Mouse (Mus musculus): ENCODE measurements at regions not wholly inside any gene's neighbourhood (a gene's known extent, or its start where the extent isn't known, plus 50 kb on each side); places are given as distances from the start of the nearest gene placed in this dataset.

DNA sequence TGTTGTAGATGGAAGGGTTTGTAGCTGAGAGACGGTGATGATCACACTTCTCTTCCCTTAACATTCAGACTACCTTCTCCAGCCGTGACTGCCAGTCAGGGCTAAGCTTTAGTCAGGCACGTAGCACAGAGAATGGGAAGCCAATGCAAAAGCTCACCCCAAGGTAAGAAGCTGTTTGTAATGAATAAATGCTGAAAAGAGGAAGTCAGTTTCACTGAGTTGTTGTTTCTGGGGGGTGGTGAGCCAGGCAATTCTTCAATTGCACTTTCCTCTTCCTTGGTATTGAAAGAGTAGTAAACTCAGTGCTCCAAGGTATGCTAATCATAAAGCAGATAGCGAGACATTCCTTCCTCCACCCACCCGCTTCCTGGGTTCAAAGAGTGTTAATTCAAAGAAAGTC, 269.2 kb upstream of the Dab2 start:
- DNase-seq (ENCODE audit: low spot score) = no peak

DNA sequence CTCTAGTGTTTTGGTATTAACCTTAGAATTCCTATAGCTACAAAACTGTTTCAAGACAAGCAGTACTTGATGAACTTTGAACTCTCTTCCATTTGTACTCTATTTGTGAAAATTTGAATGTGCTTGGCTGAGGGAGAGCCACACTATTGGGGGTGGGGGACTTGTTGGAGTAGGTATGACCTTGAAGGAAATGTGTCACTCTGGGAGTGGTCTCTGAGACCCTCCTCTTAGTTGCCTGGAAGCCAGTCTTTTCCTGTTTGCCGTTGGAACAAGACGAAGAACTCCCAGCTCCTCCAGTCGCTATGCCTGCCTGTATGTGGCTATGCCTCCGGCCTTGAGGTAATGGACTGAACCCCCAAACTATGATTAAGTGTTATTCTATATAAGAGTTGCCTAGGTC, 265.4 kb upstream of the Dab2 start:
- DNase-seq (ENCODE audit: low spot score) = no peak

DNA sequence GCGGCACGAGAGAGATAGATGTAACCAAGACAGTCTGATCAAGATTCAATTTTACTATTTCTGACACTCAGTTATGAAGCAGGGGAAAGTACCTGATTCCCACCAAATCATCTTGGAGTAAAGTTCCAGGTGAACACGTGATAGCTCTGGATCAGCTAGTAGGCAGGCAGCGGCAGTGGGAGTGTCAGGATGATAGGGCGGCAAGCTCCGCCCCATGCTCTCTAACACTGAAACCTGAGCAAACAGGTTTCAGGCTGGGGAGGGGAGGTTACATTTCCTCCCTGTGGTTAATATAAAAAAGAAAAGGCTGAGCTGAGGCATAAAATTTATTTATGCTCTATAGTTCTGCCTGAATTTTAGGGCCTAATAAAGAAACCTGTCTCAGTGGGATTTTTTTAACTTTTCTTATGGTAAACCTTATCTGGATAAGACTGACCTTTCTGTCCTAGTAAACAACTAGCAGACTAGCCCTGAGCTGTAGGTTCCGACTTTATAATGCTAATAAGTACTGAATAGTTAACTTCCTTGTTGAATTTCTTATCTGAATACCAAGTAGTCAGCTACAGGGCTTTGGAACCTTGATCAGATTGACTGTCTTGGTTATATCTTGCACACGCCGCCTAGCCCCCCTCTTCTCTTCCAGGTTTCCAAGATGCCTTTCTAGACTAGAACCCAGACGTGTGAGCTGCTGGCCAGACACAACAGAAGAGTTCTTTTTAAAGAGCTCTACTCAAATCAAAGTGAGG, 254.9 kb upstream of the Dab2 start:
- peak; percentile 37 for DNase-seq (ENCODE audit: low spot score)

DNA sequence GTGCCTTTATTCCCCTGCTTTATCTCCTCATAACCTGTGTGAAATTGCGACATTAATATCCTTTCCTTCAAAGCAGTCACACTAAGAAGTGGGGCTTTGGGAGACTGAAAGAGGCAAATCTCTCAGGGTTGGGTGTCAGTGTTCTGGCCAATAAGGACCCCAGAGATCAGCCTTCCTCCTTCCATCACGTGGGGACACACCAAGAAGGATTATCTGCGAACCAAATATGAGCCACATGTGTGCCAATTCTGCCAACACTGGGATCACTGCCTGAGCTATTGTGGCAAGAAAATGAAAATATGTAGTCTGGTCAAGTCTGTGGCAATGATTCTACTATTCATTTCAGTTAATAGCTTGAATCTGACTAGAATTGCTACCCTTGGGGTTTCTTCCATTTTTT, 243.9 kb upstream of the Dab2 start:
- no peak for DNase-seq (ENCODE audit: low spot score)

DNA sequence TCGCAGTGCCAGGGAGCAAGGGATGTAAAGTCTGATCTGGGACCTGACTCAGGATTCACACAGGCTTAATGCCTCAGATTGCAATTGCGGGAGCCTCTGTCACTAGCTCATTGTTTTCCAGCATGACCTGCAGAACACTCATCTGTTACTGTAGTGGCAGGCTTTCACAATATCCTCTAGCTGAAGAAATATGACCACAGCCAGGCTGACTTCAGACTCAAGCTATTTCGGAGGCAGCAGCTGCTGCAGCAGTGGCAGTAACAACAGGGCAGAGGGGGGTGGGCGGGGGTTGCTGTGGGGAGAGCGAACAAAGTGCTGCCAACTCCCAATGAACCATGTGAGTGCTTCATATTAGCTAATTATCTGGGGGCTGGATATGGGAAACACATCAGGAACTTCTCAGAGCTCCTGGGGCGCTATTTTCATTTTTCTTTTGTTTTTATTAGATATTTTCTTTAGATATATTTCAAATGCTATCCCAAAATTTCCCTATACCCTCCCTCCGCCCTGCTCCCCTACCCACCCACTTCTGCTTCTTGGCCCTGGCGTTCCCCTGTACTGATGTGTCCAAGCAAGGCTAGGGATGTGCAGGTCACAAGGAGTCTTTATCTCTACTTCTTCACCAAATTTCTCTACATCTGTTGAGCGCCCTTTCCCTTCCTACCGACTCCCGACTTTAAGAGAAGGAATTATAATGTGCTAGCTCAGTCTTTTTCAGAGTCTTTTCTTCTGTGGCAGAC, 242.5 kb upstream of the Dab2 start:
- DNase-seq (ENCODE audit: low spot score) = no peak

DNA sequence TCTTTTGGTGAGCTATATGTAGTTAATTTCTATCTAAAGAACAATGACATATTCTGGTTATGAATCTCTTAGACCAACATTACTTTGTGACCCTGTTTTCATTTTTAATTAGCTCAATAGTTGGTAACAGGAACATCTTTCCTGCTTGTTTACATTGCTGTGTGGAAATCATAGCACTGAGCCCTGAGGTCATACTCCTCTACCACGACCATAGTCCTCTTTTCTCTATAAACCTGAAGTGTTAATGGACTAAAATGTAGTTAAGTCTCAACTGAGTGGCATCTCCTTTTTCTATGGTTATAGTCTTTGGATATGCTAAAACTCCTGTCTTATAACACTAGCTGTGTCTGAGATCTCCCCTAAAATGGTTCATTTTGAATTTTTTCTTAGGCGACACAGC, 240.2 kb upstream of the Dab2 start:
- DNase-seq (ENCODE audit: low spot score) = no peak

DNA sequence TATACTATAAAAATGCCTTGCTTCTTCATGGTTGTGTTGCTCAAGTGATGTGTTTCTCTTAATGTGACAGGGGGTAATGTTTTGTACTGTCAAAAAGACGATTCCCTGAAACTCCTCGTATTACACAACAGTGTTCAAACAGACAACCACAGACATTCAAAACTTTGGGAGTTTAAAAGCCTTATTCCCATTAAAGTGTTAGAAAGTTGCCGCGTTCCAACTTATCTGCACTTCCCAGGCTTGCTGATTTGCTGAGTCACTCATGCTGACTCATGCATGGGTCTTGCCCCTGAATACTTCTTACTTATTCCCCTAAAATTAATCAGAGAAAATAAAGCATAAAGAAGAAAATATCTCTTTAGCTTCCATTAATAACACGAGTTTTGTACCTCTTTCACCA, 239.8 kb upstream of the Dab2 start:
- DNase-seq (ENCODE audit: low spot score) = no peak

DNA sequence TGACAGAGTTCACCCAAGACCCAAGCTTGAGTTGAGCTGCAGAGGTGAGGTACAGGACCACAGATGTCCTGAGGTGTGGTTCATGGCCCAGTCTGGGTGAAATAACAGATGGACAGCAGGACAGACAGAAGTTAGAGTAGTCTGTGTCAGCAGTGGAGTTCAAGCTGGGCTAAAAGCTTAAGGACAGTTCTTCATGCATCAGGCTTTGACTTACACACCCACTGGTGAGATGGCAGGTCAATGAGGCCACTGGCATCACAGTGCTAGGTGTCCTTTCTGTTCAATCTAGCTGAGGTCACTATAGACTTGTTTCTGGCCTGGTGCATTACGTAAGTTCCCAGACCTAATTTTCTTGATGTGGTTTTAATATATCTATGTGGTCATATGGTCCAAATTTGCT, 238.9 kb upstream of the Dab2 start:
- DNase-seq (ENCODE audit: low spot score) = no peak

DNA sequence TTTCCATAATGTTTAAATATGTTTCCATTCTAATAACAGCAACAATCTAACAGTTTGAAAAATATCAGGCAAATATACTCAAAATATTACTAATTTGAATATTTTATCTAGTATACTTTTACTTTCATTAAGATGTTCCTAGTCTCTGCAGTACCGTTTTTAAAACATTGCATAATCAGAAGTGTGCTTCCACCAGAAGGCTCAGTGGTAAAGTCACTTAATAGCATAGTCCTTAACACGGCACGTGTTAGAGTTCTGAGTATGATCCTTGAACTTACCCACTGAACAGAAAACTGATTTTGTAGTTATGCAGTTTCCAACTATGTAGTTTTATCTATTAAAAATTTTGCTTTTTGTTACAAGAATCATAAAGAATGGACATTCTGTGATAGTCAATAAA, 234.5 kb upstream of the Dab2 start:
- no peak for DNase-seq (ENCODE audit: low spot score)

DNA sequence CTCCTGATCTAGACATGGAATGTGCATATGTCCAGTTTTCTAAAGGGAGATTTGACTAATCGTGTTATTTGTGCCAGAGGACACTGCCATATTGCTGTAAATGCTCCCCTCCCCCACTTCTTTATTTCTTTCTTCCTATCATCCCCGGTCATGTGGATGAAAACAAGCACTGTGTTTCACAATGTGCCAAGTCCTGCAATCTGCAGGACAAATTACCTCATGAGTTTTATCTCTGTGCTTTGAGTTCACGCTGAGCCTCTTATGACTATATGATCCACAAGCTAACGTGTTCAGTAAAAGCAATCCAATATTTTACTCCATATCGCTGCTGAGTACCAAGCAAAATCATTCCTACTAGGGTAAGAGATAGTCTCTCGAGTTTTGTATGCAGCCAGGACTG, 232.2 kb upstream of the Dab2 start:
- no peak for DNase-seq (ENCODE audit: low spot score)

DNA sequence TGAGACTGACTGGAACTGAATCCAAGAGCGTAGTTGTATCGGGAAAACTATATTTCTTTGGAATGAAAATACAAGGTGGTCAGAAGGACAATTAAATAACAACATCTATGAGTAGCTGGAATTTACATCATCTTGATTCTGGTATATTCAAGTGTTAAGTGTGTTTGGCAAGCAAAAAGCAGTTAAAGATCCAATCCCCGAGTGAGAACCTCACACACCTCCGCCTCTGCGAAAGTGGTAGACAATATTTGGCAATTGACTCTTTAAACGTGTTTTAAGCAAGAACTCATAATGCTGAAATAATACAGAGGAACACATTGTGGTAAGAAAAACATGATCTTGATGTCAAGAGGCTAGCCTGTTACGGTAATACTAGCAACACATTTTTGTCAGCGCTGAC, 231.2 kb upstream of the Dab2 start:
- no peak for DNase-seq (ENCODE audit: low spot score)

DNA sequence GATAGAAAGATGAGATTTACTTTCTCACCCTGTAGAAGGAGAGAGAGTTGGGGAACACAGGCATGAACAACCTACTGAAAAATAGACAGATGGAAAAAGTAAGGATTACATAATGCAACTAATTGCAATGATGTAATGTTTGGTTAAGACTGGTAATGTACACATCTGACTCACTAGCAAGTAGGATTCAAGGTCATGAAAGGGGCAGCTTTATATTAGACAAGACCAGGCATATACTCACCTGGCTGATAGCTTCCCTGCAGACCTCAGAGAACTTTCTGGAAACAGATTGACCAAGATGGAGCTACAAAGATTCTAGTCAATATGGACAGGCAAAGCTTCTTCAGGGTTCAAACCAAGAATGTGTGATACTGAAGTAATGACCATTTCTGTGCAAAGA, 227.7 kb upstream of the Dab2 start:
- DNase-seq (ENCODE audit: low spot score) = no peak

DNA sequence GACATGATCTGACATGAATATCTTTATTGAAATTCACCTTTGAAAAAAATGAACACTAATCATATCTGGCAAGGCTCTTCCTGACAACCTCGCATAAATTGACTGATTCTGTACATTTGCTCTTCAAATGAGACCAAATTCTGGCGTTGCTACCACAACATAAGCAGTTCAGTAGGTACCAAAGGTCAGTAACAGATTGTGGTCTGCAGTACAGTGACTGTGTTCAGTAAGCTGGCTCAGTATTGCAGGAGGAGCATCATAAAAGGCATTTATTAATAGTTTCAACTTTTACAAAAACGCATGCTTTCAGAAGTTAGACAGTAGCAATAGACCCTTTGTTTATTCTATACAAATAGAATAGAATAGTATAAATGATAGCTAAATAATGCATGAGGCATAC, 226.7 kb upstream of the Dab2 start:
- DNase-seq (ENCODE audit: low spot score) = no peak

DNA sequence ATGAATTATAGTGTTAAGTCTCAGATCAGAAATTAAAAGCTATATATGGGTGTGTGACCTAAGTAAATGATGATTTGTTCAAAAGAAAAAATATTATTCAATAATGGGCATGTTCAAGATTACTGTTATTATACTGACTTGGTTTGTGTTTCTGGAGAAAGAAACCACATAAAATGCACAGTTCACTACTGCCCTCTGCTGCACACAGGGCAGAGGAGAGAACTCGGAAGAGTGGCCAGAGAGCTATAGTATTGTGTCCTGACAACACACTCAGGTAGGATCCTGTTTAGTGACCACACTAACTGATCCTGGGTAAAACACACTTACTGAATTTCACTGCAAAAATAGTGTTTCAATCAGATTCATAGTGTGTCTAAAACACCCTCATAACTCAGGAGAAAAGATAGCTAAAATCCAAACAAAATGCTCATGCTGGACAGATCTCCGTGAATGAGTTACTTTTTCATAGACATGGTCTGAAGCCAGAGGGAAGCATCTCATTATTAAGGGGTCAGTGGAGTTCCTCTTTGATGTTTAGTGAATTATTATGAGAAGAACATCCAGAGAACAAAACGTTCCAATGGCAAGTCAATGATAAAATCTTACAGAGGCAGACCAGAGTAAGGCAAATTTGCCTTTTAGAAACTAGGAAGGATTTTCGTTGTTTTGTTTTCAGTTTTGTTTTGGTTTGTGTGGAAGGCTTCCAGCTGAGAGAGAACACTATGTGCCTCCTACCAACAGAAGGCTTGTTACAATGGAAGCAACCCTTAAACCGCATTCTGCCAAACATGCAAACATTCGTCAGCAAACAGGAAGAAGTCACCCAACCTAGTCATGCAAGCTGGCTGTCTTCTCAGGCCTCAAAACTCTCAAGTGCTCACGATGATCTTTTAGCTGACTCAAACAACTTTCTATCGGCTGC, 218.6 kb upstream of the Dab2 start:
- peak; percentile 62 for DNase-seq (ENCODE audit: low spot score)

DNA sequence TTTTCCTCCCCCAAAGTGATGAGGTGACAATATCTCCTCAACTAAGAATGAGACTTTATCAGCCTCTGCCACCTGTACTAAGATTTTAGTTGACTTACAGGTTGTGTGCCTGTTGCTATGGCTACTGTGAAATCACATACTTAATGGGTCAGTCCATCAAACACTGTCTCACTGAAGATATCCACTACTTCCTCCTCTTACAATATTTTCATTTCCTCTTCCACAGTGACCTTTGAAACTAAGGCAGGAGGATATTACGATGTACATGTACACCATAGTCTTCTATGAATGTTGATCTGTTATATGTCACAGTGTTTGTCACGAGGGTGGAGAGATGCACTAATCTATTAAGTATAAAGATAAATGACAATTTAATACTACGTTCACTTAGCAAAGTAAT, 212.4 kb upstream of the Dab2 start:
- no peak for DNase-seq (ENCODE audit: low spot score)

DNA sequence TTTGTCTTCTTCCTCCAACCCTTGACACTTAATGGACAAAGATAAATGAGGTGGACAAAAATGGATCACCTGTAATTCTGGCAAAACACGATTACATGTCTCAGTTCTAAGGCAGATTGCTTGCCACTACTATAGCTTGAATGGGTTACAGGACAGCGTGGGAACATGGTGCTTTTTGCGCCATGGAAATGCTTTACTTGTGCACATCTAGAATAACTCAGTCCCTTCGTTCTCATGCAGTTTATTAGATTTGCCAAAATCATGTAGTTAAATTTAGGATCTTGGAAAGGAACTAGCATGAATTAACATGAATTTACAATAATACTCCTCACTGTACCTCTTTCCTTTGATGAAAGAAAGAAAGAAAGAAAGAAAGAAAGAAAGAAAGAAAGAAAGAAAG, 211.1 kb upstream of the Dab2 start:
- no peak for DNase-seq (ENCODE audit: low spot score)

DNA sequence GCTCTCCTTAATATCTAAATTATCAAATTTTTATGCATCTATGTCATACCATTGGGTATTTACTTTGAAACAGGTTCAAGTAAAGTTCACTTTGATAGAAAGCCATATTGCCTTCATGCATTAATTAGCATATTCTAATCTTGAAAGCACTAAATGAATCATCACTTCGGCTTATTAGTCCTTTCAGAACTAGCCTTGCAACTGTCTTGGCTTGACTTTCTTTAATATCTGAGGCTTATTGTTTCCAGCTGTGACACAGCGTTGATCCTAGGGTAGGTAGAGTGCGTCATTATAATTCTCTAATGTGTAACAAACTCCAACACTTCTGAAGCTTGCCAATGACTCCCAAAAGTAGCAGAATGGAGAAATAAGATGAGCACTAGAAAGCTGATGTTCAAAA, 169.9 kb upstream of the Dab2 start:
- DNase-seq (ENCODE audit: low spot score) = no peak

DNA sequence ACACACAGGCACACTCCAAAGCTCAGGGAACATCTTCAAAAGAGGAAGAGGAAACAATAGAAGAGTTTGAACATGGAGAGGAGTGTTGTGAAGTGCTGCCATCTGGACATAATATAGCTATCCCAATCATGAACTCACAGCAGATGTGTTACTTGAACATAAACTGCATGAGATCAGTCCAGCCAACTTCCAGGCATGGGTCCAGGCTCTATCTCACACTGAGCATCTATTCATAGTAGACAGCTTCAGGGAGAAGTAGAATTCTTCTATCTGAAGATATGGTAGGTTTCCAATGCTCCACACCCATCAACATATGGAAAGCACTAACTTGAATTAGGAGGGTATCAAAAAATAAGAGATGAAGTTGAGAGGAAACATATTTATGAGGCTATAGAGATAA, 167.4 kb upstream of the Dab2 start:
- DNase-seq (ENCODE audit: low spot score) = no peak

DNA sequence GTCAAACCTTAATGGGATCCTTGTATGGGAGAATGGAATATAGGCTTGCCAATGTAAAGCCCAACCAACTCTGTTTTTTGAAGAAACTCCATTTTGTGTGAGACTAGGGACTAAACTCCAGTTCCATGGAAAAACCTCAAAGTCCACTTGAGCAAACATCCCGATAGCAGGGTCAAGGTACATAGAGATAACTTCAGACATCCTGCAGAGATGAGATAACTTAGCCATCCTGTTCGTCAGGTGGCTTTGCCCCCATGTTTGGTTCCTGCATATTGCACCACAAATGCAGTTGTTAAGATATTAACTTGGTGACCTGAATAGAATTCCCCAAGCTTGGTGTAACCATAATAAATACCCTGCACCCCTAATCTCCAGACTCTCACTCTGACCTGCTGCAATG, 154.5 kb upstream of the Dab2 start:
- no peak for DNase-seq (ENCODE audit: low spot score)

DNA sequence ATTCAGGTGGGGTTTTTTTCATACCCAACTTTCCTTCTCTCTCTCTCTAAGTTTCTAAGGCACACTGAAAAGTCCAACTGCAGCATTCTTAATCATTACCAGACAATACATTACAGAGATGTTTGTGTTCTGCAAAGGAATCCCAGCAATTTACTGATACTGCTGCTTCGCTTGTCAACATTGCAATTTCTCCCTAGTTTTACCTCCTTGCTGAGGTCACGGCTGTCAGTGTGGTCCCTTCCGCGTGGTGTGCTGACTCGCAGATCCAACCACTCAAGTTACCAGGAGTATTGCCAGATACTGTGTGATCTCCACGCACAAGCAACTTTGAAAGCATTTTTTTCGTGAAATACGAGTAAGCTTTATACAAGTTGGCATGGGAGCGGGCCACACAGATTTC, 144.9 kb upstream of the Dab2 start:
- DNase-seq (ENCODE audit: low spot score) = peak; percentile 18

DNA sequence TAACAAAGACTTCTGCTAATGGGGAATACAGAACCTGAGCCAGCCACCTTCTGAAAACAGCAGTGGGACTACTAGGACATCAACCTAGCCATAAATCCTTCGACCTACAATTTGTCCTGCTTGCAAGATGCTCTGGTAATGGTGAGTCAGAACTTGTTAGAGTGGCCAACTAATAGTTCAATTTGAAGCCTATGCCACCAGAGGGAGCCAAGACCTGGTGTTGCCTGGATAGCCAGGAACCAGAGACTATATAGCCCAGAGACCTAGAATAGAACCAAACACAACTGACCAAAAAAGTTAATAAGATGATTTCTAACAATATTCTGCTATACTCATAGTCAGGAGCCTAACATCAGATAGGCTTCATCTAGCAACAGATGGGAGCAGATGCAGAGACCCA, 119.3 kb upstream of the Dab2 start:
- DNase-seq (ENCODE audit: low spot score) = no peak

DNA sequence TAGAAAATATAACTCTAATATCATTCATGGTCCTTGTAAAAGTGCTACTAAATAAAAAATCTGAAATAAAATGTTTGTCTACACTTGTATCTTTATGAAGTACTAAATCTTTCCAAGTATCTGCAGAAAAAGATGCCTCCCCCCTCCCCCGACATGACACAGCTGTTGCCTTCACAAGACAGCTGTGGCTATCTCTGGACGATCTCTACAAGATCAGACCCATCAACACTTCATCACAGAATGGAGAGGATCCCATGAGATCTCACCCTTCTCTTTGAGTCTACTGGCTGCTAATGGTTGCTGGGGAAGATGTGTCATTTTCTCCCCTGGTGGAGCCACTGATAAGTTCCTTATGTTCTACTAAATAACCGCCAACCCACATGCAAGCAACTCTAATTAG, 116.0 kb upstream of the Dab2 start:
- DNase-seq (ENCODE audit: low spot score) = peak; percentile 47

DNA sequence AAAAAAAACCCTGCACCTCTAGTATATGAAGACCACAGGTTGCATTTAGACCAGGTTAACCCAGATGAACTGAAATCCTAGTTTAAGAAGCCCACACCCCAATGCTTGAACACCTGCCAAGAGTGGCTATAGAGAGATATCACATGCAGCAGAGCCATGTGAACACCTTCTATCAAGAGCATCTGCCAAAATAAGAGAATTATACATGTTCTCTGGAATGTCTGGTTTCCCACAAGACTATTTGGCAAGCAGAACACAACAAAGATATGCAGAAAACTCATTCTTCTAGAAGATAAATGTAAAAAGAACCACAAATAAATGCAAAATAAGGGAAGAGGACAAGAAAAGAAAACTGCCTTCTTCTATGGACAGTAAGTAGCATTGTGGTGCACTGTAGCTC, 107.7 kb upstream of the Dab2 start:
- no peak for DNase-seq (ENCODE audit: low spot score)
